Mouse (Mus musculus): ENCODE measurements around the gene Gmppa. TPM values are rescaled to one million over a fixed set of nuclear protein-coding genes. Genes with fewer than 3 reads are reported as not detected.

Gene Gmppa
- total RNA-seq, 2 experiments from 2014 or later, result 32.0 to 37.2 TPM

DNA sequence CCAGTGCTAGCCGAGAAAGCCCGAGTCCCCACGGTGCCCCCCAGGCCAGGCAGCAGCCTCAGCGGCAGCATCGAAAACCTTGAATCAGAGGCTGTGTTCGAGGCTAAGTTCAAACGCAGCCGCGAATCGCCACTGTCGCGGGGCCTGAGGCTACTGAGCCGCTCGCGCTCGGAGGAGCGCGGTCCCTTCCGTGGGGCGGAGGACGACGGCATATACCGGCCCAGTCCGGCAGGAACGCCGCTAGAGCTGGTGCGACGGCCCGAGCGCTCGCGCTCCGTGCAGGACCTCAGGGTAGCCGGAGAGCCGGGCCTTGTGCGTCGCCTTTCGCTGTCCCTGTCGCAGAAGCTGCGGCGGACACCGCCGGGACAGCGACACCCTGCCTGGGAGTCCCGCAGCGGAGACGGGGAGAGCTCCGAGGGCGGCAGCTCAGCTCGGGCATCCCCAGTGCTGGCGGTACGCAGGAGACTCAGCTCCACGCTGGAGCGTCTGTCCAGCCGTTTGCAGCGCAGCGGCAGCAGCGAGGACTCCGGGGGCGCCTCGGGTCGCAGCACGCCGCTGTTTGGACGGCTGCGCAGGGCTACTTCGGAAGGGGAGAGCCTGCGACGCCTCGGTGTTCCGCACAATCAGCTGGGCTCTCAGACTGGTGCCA, 12.8 kb upstream of the Gmppa start:
- no peak for DNase-seq

DNA sequence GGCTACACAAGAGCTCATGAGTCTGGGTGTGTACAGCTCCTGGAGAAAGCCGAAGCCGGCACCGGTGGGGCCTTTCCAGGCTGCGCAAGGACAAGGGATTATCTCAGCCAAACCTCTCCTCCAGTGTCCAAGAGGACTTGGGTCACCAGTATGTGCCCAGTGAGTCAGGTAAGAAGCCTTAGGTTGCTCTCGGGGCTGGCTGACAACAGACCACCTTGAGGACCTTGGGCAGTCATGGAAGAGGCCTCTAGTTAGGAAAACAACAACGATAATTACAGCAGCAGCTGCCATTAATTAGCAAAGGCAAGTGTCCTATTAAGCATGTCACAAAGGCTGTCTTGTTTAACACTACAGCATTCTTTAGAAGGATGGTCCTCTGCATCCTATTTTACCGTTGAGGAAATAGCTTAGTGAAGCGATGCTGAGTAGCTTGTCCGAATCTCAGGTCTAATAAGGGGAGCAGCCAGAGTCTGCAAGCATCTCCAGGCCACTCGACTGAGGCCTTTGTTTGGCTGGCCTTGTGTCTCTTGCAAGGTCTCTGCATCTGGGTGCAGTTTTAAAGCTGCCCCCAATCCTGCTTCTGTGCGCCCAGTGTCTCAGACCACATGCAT, 11.8 kb upstream of the Gmppa start:
- DNase-seq, result no peak

DNA sequence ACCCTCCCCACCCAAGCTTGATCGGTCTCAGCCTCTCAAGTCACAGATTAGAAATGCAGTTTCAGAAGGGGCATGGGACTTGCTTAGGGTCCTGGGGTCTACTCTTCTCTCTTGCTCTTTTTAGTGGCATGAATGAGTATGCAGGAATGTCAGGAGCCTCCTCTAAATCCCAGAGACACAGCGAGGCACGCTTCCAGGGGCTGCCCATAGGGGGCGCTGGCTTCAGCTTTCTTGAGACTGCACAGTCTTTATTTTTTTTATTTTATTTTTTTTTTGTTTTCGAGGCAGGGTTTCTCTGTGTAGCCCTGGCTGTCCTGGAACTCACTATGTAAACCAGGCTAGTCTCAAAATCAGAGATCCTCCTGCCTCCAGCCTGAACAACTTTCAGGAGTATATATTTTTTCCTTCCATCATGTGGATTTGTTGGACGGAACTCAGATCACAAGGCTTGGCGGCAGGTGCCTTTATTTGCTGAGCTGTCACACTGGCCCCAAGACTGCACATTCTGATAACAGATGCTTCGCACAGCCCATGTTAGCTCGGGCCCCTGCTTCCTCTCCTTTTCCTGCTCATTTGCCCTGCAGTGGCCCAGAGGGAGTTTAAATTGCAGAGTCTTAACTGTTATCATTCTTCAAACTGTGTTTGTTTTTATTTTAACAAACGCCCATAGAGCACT, 9.8 kb upstream of the Gmppa start:
- no peak for DNase-seq

DNA sequence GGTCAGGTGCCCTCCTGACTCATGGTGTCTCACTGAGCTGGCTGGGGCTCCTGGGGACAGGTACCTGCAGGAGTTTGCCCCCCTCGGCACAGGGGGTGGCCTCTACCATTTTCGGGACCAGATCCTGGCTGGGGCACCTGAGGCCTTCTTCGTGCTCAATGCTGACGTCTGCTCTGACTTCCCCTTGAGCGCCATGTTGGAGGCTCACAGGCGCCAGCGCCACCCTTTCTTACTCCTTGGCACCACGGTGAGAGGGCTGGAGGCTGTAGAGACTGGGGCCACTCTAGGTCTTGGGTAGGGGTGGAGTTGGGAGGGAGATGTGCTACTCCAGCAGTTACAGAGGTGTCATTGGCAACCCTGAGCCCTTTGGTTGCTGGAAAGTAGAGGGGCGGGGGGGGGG, 3.1 kb downstream of the Gmppa start:
- DNase-seq, result no peak

DNA sequence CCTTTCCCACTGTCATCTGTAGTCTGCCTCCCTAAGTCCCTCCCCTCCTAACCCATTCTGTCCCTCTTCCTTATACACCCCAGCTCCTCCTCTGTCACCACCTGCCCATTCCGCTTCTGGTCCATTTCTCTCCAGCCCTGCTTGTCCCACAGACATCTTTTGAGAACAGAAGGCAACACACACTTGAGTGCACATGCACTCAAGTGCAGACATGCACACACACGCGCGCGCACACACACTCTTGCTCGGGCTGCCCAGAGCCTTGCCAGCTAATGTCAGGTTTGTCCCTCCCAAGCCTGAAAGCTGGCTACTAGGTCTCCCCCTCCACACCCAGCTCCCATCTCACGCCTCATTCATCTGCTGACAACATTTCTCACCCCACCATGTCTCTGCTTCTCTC, 4.9 kb downstream of the Gmppa start:
- DNase-seq, result no peak

DNA sequence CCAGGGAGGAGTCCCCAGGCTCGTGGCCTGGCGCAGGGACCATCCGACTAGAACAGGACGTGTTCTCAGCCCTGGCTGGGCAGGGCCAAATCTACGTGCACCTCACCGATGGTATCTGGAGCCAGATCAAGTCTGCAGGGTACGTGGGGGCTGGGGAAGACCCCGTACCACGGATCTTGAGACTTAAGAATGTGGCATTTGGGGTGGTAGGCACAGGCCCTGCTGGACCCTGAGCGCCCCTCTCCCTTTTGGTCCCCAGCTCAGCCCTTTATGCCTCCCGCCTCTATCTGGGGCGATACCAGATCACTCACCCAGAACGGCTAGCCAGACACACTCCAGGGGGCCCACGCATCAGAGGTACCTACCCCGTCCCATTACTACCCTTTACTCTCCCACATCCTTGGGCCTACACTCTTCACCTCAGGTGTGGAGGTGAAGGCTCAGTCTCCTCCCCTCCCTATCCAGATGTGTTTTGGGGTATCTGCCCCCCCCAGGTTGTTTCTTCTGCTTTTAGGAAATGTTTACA, 5.8 kb downstream of the Gmppa start:
- no peak for DNase-seq

DNA sequence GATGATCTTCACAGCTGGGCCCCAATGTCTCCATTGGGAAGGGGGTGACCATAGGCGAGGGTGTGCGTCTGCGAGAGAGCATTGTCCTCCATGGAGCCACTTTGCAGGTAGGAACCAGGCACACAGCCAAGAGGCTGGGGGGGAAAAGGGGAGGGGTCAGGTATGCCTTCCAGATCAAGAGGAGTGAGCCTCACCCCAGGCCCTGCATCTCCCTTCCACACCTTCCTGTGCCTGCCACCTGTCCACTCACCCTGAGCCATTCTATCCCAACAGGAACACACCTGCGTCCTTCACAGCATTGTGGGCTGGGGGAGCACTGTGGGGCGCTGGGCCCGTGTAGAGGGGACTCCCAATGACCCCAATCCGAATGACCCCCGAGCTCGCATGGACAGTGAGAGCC, 6.4 kb downstream of the Gmppa start:
- no peak for DNase-seq

DNA sequence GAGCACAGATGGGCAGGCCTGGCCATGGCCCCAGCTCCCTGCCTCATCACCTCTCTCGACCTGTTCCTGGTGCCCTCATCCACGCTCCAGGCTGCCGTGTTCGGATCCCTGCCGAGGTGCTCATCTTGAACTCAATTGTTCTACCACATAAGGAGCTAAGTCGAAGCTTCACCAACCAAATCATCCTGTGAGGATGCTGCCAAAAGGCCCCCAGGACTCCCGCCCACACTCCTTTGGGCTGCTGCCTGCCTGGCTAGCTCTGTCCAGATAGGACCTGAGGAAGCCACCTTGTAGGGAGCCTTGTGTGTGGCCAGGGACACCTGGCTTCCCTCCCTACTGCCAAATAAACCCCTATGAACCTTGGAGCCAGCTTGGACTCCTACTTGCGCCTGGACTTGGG, 7.1 kb downstream of the Gmppa start:
- DNase-seq, result no peak

DNA sequence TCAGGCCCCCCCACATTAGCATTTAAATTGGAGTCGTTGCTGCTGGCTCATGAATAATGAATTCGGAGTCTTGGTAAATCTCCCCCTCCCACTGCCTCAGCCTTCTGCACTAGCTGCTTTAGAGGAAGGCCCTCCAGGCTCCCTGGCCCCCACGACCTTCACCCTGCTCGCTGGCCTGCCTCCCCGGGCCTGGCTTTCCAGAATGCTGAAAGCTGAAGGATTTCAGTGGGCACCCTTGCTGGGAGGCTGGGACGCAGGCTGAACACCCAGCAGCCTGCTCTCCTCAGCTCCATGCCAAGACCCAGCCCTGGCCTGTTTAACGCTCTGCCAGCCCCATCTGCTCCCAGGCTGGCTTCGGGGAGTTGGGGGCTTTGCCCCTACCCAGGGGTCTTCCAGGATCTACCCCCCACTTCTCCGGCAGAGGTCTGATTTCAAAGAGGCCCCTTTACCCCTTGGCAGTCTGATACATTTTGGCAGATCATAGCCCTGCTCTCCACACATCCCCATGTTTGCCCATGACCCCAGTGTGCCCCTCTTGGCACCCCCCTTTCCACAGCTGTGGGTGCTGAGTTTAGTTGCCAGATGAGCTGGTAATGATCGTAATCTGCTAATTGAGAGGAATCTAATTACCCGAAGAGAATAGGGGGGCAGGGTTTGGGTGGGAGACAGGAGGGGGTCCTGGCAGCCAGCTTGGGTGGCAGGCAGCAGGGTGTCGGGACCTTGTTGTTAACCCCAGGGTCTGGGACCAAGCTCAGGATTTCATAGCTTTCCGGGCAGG, 7.7 kb downstream of the Gmppa start:
- DNase-seq, result no peak

DNA sequence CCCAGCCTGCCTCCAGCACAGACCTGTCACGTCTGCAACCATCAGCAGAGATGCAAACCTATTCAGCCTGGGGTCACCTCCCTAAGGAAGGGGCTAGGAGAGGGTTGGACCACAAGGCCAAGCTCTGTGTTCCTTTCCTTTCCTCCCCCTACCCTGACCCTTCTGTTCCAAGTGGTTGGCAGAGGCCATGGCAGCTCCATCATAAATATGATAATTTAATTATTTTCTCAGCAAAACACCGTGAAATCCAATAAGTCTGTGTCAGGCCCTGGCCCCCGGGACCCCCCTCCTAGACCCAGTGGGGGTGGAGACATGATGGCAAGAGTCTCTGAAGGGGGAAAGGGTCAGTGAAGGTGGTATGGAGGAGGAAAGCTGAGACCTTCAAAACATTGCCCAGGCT, 8.5 kb downstream of the Gmppa start:
- DNase-seq, result no peak

DNA sequence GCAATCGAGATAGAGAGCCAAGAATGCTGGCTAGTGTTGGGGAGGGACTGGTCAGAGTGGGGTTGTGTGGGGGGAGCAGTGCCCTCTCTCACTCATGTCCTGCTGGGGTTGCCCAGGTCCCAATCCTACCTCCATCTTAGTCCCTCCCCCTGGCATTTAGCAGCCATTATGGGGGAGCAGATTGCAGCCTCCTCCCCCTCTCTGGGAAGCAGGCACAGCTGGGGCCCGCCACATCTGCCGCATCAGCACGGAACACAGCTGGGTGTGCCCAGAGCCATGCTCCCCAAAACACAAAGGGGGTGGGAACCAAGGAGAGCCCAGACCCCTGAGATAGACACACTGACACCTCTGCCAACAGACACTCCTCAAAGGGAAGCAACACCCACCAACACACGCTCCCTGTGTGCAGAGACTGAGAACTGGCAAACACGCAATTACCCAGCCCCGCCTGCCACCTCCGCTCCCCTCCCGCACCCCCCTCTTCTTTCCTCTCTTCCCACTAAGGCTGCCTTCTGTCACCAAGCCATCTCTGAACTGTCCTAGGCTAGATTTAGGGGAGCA, 9.5 kb downstream of the Gmppa start:
- DNase-seq, result no peak

DNA sequence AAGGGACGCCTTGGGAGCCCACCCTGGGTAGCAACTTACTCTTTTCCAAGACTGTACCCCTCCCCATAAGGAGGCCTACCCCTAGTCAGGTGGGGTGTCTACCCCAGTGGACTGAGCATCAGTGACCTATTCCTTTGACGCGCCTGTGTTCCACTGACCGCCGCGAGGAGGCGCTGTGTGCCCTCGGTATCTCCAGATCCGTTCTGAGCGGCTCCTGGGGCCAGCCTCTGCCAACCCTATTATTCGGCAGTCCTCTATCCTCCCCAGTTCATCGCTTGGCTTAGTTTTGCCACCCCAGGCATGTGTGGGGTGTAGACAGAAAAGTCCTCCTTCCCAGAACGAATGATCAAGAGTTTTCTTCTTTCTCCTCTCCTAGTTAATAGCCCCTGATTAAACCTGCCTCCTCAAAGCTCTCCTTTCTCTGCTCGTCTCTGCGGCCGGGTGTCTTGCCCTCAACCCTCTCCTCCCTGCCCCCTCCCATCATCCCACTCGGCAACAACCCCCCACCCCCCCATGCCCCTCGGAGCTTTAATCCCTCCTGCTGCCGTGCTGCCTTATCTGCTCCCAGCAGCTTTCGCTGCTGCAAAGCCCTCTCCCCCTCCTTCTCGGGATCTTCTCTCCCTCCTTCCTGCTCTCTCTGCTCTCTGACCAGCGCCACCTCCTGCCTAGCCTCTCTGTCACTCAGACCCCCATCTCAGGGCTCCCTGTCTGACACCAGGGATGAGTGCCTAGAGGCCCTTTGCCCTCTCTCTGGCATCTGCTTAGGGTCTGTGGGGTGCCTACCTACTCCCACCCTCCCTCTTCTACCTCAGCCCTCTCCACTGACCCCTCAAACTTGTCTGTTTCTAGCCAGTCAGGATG, 10.3 kb downstream of the Gmppa start:
- peak; percentile 68 for DNase-seq

DNA sequence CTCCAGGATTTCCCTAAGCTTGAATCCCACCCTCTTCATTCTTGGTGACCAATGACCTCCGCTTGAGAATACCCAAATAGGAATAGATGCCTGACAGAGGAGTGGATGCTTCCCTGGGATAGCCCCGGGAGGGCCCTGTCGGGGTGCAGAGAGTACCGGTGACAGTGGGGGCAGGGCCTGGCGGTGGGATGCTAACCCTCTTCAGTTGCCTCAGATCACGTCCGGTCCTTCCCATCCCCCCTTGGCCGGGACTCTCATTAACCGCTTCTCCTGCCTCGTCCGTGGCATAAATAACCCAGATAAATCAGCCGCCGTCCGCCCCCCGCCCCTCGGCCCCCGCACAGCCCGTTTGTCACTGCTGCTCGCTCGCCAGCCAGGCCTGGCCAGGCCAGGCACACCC, 10.9 kb downstream of the Gmppa start:
- no peak for DNase-seq

DNA sequence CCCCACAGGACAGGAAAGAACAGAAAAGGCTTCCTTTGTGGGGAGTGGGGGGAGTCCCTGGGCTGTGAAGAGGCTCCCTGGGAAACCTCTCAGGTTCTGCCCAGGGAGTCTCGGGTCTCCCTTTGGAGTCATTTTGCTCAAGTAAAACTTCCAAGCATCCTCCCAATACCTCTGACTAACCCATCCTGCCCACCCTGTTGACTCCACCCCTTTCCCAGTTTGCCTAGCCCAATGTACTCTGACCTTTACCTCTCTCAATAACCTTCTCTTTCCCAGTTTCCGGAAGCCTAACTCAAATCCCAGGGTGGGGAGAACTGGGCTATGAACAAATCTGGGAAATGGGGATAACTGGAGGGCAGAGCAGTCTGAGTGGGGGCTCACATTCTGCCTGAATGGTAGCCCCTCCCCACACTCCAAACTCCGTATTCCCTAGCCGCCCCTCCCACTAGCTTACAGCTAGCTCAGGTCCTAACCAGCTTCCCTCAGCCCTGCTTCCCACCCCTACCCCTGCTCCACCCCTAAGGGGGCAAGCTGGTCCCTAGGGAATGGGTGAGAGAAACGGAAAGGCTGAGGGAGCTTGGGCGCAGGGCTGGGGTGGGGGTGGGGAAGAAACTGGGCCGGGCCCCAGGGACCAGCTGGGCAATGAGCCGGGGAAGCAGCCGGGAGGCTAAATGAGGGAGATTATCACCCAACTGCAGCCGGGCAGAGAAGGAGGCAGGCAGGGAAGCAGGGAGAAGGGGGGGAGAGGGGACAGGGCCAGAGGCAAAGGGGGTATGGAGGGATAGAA, 11.7 kb downstream of the Gmppa start:
- DNase-seq, result no peak

DNA sequence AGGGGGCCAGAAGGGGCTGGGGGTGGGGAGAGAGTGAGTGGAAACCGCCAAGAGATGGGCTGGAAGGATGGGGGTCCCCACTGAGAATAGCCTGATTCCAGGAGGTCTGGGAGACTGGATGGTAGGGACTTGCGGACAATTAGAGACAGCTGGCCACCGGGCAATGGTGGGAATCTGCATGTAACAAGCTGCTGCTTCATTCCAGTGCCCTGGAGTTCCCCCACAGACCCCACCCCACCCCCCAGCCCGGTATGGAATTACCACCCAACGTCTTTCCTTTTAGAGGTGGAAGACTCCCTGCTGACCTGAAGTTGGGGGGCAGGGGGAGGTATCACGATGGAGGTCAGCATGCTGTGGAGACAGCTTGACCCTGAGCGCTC, 12.3 kb downstream of the Gmppa start:
- no peak for DNase-seq

DNA sequence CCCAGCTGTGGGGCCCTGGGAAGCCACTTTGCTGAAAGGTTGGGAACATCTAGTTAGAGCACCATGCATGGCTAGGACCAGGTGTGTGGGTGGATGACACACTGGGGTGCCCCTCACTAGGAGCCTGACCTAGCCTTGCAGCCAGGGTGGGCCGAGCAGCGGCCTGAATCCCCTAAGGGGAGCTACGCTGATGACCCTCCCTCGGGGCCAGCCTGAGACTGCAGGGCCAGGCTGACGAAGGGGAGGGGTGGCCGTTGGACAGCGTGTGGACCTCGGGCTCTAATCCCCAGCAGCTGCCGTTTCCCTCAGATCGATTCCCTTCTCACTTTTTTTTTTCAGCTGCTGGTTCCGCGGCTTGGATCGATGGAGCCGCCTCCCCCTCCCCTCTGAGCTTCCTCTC, 13.2 kb downstream of the Gmppa start:
- DNase-seq, result no peak

DNA sequence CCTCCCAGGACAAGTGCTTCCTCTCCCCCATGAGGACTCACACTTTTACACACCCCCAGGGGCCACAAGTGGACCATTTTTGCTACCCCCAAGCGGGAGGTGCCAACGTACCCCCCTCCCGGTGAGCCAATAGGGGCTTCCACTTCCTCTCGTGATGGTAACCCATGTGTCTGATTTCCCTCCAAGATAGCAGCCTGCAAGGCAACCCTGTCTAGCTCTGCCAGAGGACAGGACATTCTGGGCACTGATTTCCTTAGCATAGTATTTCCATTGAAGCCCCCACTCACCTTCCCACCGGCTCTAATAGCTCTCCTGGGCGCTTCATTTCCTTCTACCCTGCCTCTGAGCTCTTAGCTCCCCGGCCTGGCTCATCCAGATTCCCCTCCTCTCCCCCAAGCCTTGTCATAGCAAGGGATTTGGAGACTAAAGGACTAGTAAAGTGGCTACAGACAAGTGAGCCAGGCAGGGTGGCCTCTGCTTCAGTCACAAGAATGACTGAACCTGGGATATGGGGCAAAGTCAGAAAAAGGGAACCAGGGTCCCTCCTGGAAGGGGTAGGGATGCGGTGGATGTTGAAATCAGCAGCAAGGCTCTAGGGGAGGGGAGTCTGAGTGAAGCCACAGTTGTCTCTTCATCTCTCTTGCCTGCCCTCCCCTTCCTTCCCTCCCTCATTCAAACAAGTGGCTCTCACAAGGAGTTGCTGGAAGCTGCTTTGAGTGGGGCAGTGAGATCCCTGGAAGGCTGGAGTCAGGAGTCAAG, 13.8 kb downstream of the Gmppa start:
- no peak for DNase-seq

DNA sequence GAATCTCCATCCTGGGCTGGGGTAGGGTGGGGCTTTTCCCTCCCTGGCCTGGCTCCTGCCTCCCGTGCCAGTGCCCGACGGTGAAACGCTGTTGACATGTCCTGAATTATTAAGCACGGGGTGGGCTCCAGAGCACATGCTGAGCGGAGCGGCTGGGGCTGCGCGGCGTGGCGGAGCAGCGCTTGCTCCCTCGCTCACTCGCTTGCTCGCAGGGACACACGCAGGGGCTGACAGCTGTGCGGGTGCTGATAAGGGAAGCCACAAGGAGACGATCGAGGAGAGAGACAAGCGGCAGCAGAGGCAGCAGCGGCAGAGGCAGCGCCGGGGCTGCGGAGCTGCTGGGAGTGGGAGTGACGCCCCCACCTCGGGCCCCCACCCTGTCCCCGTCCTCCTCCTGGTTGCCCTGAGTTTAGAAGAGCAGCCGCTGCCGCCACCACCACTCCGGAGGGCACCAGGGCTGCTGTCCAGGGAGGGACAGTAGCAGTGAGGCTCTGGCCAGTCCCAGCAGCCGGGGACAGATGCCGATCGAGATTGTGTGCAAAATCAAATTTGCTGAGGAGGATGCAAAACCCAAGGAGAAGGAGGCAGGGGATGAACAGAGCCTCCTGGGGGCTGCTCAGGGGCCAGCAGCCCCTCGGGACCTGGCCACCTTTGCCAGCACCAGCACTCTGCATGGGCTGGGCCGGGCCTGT, 14.7 kb downstream of the Gmppa start, which contains the start of gene Asic4:
Gene Asic4 (plus strand): TSS at position 123 of the 692 bp plus-strand sequence.
- DNase-seq, result no peak

DNA sequence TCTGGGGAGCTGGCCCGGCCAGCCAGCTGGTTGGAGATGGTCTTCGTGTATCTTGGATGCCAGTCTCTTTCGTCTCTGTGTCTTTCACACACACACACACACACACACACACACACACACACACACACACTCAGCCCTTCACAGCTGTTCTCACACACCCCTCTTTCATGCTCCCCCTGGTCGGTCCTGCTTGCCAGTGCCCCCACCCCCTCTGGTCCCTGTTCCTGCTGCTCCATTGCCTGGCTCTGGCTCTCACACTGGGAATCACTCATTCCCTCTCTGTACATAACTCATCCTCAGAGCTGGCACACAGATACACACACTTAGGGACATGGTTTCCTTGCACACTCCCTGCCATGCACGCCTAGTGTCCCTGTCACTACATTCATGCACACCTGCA, 16.2 kb downstream of the Gmppa start:
- no peak for DNase-seq
